Mouse (Mus musculus) midbrain, embryonic 15.5 days (tissue): ENCODE data around the gene Rac1. TPM values are rescaled to one million over a fixed set of nuclear protein-coding genes. Genes with fewer than 3 reads are reported as not detected.

Experiments used
- ATAC-seq: fragments of 200-750 bp; cut with Nextera tagmentation; replicated peaks from 2 replicates; pipeline ENCODE4 v1.8.0; 2017; ENCODE audit warnings: moderate TSS enrichment
- H3K27ac ChIP-seq: fragments of 300-500 bp; sonication (generic); 2 replicates; pipeline ENCODE4 v1.5.1; 2015; ENCODE audit warnings: mild to moderate bottlenecking, inconsistent platforms
- H3K27me3 ChIP-seq: fragments of 300-500 bp; sonication (generic); replicated peaks from 2 replicates; pipeline ENCODE4 v1.6.1; 2015; ENCODE audit warnings: inconsistent platforms
- H3K36me3 ChIP-seq: fragments of 300-500 bp; sonication (generic); replicated peaks from 2 replicates; pipeline ENCODE4 v1.6.1; 2015; ENCODE audit warnings: inconsistent platforms
- H3K4me1 ChIP-seq: fragments of 300-500 bp; sonication (generic); 2 replicates; pipeline ENCODE4 v1.6.1; 2015; ENCODE audit warnings: inconsistent platforms
- H3K4me2 ChIP-seq: fragments of 300-500 bp; sonication (generic); 2 replicates; pipeline ENCODE4 v1.6.1; 2015; ENCODE audit warnings: inconsistent platforms, mild to moderate bottlenecking, moderate library complexity
- H3K4me3 ChIP-seq: fragments of 300-500 bp; sonication (generic); 2 replicates; pipeline ENCODE4 v1.5.1; 2015; ENCODE audit warnings: mild to moderate bottlenecking, inconsistent platforms
- H3K9ac ChIP-seq: fragments of 300-500 bp; sonication (generic); 2 replicates; pipeline ENCODE4 v1.6.1; 2015; ENCODE audit warnings: mild to moderate bottlenecking, inconsistent platforms
- H3K9me3 ChIP-seq: fragments of 300-500 bp; sonication (generic); 2 replicates; pipeline ENCODE4 v1.6.1; 2016; ENCODE audit warnings: inconsistent platforms
- WGBS: fragments of 180-500 bp; shearing (Covaris S2); methylation state at CpG from one replicate; pipeline ENCODE4 v1.1.7; 2015; ENCODE audit warnings: mixed read lengths; 5-methylcytosine and 5-hydroxymethylcytosine counted together
- polyA plus RNA-seq: library from polyadenylated mRNA; unstranded; fragments of >200 nt; fragmentation: Nextera tagmentation; extraction: Ambion mirVana; gene quantifications from 2 replicates; pipeline ENCODE4 v1.2.1, GENCODE M21; 2015

The Rac1 gene
- polyA plus RNA-seq, 1 experiment from 2014 or later = 389 TPM

GRCm38 (mm10) chr5:143484955-143485354 is 42.9 kb downstream of the Rac1 start:
- no peak overlapping the region for H3K27ac ChIP-seq
- ATAC-seq = no peak
- H3K4me3 ChIP-seq = no peak overlapping the region
- no peaks in the 10 kb centered on the region for H3K9me3 ChIP-seq
- WGBS = 92% methylated on average over 5 of the region's 5 CpGs
- H3K36me3 ChIP-seq = peaks cover 34% of the 10 kb centered on the region; the same call in 1 of the 2 replicates
- no peak overlapping the region for H3K4me2 ChIP-seq
- H3K9ac ChIP-seq = no peak overlapping the region
- no peaks in the 10 kb centered on the region for H3K4me1 ChIP-seq
- no peaks in the 10 kb centered on the region for H3K27me3 ChIP-seq

GRCm38 (mm10) chr5:143477901-143478300 is 49.9 kb downstream of the Rac1 start:
- H3K27ac ChIP-seq = no peak overlapping the region
- peaks cover 40% of the 10 kb centered on the region for H3K36me3 ChIP-seq
- H3K27me3 ChIP-seq = no peaks in the 10 kb centered on the region
- no peak overlapping the region for H3K9ac ChIP-seq
- no peak overlapping the region for H3K4me3 ChIP-seq
- WGBS = 94% methylated on average over 3 of the region's 3 CpGs
- ATAC-seq = no peak
- H3K4me1 ChIP-seq = no peaks in the 10 kb centered on the region
- H3K4me2 ChIP-seq = no peak overlapping the region
- H3K9me3 ChIP-seq = no peaks in the 10 kb centered on the region

- ATAC-seq = no peak
- WGBS = over 99% methylated on average over 6 of the region's 6 CpGs
- H3K36me3 ChIP-seq = peaks cover 36% of the 10 kb centered on the region
Measured at GRCm38 (mm10) chr5:143476013-143476412, 51.8 kb downstream of the Rac1 start.

GRCm38 (mm10) chr5:143475153-143475844 is 52.5 kb downstream of the Rac1 start:
- WGBS = 93% methylated on average over 20 of the region's 20 CpGs
- Histone ChIP-seq H3K27ac (no peak overlapping the region), H3K4me1 (no peaks in the 10 kb centered on the region), H3K4me3 (no peak overlapping the region), H3K4me2 (no peak overlapping the region), H3K27me3 (no peaks in the 10 kb centered on the region), H3K36me3 (peaks cover 34% of the 10 kb centered on the region), H3K9ac (no peak overlapping the region), H3K9me3 (no peaks in the 10 kb centered on the region)
- no peak for ATAC-seq

More at GRCm38 (mm10) chr5:143476013-143476412, 51.8 kb downstream of the Rac1 start:
- H3K27me3 ChIP-seq = no peaks in the 10 kb centered on the region
- no peak overlapping the region for H3K27ac ChIP-seq
- H3K4me3 ChIP-seq = no peak overlapping the region
- H3K4me2 ChIP-seq = no peak overlapping the region
- no peaks in the 10 kb centered on the region for H3K9me3 ChIP-seq
- H3K9ac ChIP-seq = no peak overlapping the region
- no peaks in the 10 kb centered on the region for H3K4me1 ChIP-seq

GRCm38 (mm10) chr5:143471953-143472618 is 55.8 kb downstream of the Rac1 start:
- H3K4me3 ChIP-seq = no peak overlapping the region
- ATAC-seq = no peak

GRCm38 (mm10) chr5:143471165-143471546 is 56.7 kb downstream of the Rac1 start:
- Histone ChIP-seq H3K9ac (no peak overlapping the region), H3K4me3 (no peak overlapping the region), H3K4me1 (no peaks in the 10 kb centered on the region), H3K27me3 (no peaks in the 10 kb centered on the region), H3K36me3 (peaks cover 29% of the 10 kb centered on the region), H3K27ac (no peak overlapping the region), H3K4me2 (no peak overlapping the region), H3K9me3 (no peaks in the 10 kb centered on the region)
- 99% methylated on average over 3 of the region's 3 CpGs for WGBS
- no peak for ATAC-seq

More at GRCm38 (mm10) chr5:143471953-143472618, 55.8 kb downstream of the Rac1 start:
- Histone ChIP-seq H3K4me2 (no peak overlapping the region), H3K9ac (no peak overlapping the region), H3K27ac (no peak overlapping the region), H3K4me1 (no peaks in the 10 kb centered on the region), H3K36me3 (peaks cover 36% of the 10 kb centered on the region), H3K27me3 (no peaks in the 10 kb centered on the region), H3K9me3 (no peaks in the 10 kb centered on the region)
- 85% methylated on average over 9 of the region's 9 CpGs for WGBS

GRCm38 (mm10) chr5:143470421-143471164 is 57.2 kb downstream of the Rac1 start:
- ATAC-seq = no peak
- peaks cover 3% of the 10 kb centered on the region for H3K4me1 ChIP-seq
- no peak overlapping the region for H3K4me2 ChIP-seq
- H3K4me3 ChIP-seq = no peak overlapping the region
- 80% methylated on average over 15 of the region's 15 CpGs for WGBS
- no peak overlapping the region for H3K9ac ChIP-seq
- H3K36me3 ChIP-seq = peaks cover 23% of the 10 kb centered on the region; the same call in 1 of the 2 replicates
- no peaks in the 10 kb centered on the region for H3K27me3 ChIP-seq
- no peak overlapping the region for H3K27ac ChIP-seq
- no peaks in the 10 kb centered on the region for H3K9me3 ChIP-seq

- Histone ChIP-seq H3K27ac (no peak overlapping the region), H3K36me3 (peaks cover 13% of the 10 kb centered on the region; the same call in 1 of the 2 replicates), H3K4me2 (no peak overlapping the region), H3K4me3 (no peak overlapping the region), H3K4me1 (peaks cover 9% of the 10 kb centered on the region), H3K9ac (no peak overlapping the region), H3K27me3 (no peaks in the 10 kb centered on the region), H3K9me3 (no peaks in the 10 kb centered on the region)
- ATAC-seq = no peak
- 95% methylated on average over 8 of the region's 8 CpGs for WGBS
Measured at GRCm38 (mm10) chr5:143469628-143470027, 58.2 kb downstream of the Rac1 start.

GRCm38 (mm10) chr5:143467931-143468330 is 59.9 kb downstream of the Rac1 start:
- WGBS = 93% methylated on average over 6 of the region's 6 CpGs
- Histone ChIP-seq H3K9me3 (no peaks in the 10 kb centered on the region), H3K4me1 (peaks cover 17% of the 10 kb centered on the region), H3K9ac (no peak overlapping the region), H3K36me3 (peaks cover 11% of the 10 kb centered on the region; the same call in 1 of the 2 replicates), H3K4me3 (no peak overlapping the region), H3K4me2 (no peak overlapping the region), H3K27me3 (no peaks in the 10 kb centered on the region), H3K27ac (no peak overlapping the region)
- ATAC-seq = no peak

- Histone ChIP-seq H3K9me3 (no peaks in the 10 kb centered on the region), H3K4me1 (peaks cover 17% of the 10 kb centered on the region), H3K9ac (no peak overlapping the region), H3K27ac (no peak overlapping the region), H3K27me3 (no peaks in the 10 kb centered on the region), H3K4me2 (no peak overlapping the region), H3K36me3 (peaks cover 11% of the 10 kb centered on the region; the same call in 1 of the 2 replicates), H3K4me3 (no peak overlapping the region)
- no peak for ATAC-seq
- 96% methylated on average over 23 of the region's 23 CpGs for WGBS
Measured at GRCm38 (mm10) chr5:143466891-143467669, 60.8 kb downstream of the Rac1 start.

- Histone ChIP-seq H3K4me3 (peak overlapping the region; percentile 93), H3K9ac (peak overlapping the region; percentile 82), H3K27me3 (no peaks in the 10 kb centered on the region), H3K4me2 (peak overlapping the region; percentile 84), H3K36me3 (peaks cover 11% of the 10 kb centered on the region; the same call in 1 of the 2 replicates), H3K27ac (peak overlapping the region; percentile 82; the same call in 1 of the 2 replicates), H3K9me3 (no peaks in the 10 kb centered on the region), H3K4me1 (peaks cover 17% of the 10 kb centered on the region)
- no peak for ATAC-seq
- 40% methylated on average over 23 of the region's 23 CpGs for WGBS
Measured at GRCm38 (mm10) chr5:143465156-143466085, 62.4 kb downstream of the Rac1 start.
